Mouse (Mus musculus) small intestine, adult 2 months (tissue): ENCODE measurements around the gene Rcc1. TPM values are rescaled to one million over a fixed set of nuclear protein-coding genes. Genes with fewer than 3 reads are reported as not detected.

Experiments
- H3K27ac ChIP-seq: fragments of 200-500 bp; 2 replicates; pipeline ENCODE4 v1.5.1; 2012; ENCODE audit warnings: low read depth, low read length, control low read depth, inconsistent platforms; ENCODE audit not compliant: insufficient read depth
- H3K27me3 ChIP-seq: fragments of 200-500 bp; 2 replicates; pipeline ENCODE4 v1.6.1; 2012; ENCODE audit warnings: mild to moderate bottlenecking, moderate library complexity, low read length, inconsistent platforms; ENCODE audit not compliant: control insufficient read depth, insufficient read depth
- H3K36me3 ChIP-seq: fragments of 200-500 bp; 2 replicates; pipeline ENCODE4 v1.6.1; 2012; ENCODE audit warnings: mild to moderate bottlenecking, low read length, control low read depth, inconsistent platforms; ENCODE audit not compliant: control insufficient read depth, insufficient read depth
- H3K4me1 ChIP-seq: fragments of 200-500 bp; 2 replicates; pipeline ENCODE4 v1.6.1; 2012; ENCODE audit warnings: low read length, inconsistent platforms, mixed read lengths; ENCODE audit not compliant: control insufficient read depth, insufficient read depth, insufficient read length
- H3K4me3 ChIP-seq: fragments of 200-500 bp; 2 replicates; pipeline ENCODE4 v1.5.1; 2012; ENCODE audit warnings: low read depth, mild to moderate bottlenecking, control low read depth, inconsistent platforms, low read length, moderate library complexity
- CTCF ChIP-seq: fragments of 200-500 bp; IDR thresholded peaks from 2 replicates; pipeline ENCODE4 v1.5.1; 2012; ENCODE audit warnings: low read depth, mild to moderate bottlenecking, control low read depth, inconsistent platforms, low read length, moderate library complexity, mixed read lengths; ENCODE audit not compliant: insufficient replicate concordance, insufficient read length; ENCODE audit errors: extremely low read depth
- POLR2A ChIP-seq: fragments of 200-500 bp; IDR thresholded peaks from 2 replicates; pipeline ENCODE4 v1.6.1; 2012; ENCODE audit warnings: low read depth, mild to moderate bottlenecking, control low read depth, inconsistent platforms, low read length, moderate library complexity
- WGBS: fragments of 180-500 bp; shearing (Covaris S2); methylation state at CpG from one replicate; pipeline ENCODE4 v1.1.7; 2018; 5-methylcytosine and 5-hydroxymethylcytosine counted together
- polyA plus RNA-seq: library from polyadenylated mRNA; depleted of rRNA; stranded (reverse); fragments of >200 nt; gene quantifications from 2 replicates; pipeline ENCODE4 v1.2.3, GENCODE M21; 2012

The Rcc1 gene
- polyA plus RNA-seq, 1 experiment = 9.6 TPM

DNA sequence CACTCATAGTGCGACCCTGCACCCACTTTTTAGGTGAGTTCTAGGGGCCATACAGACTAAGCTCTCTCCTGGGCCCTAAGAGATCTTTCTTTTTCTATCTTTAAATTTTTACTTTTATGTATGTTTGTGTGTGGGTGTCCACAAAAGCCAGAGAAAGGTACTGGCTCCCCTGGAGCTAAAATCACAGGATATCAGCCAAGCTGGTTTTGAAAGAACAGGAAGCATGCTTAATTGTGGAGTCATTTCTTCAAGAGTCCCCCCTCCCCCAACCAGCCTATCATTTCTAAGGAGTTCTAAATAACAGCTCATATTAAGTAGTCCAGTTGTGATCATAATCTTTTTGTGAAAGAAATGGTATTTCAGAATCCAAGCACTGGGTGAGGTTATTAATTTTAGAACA is 20.4 kb upstream of the Rcc1 start:
- Histone ChIP-seq H3K36me3 (peaks cover 53% of the 10 kb centered on the region), H3K27me3 (no peaks in the 10 kb centered on the region), H3K27ac (no peak overlapping the region), H3K4me3 (no peak overlapping the region), H3K4me1 (no peaks in the 10 kb centered on the region)
- WGBS = 94% methylated on average over 1 of the region's 1 CpGs
- TF ChIP-seq POLR2A (no peak), CTCF (no peak)

- Histone ChIP-seq H3K4me3 (no peak overlapping the region), H3K36me3 (peaks cover 56% of the 10 kb centered on the region), H3K27ac (no peak overlapping the region), H3K27me3 (no peaks in the 10 kb centered on the region), H3K4me1 (no peaks in the 10 kb centered on the region)
- WGBS = 84% methylated on average over 8 of the region's 8 CpGs
- TF ChIP-seq POLR2A (no peak), CTCF (no peak)
These were observed 16.7 kb upstream of the Rcc1 start for GRCm38 (mm10) chr4:132369953-132370750.

- no peak for TF ChIP-seq POLR2A
These were observed 14.2 kb upstream of the Rcc1 start for GRCm38 (mm10) chr4:132367480-132368201.

GRCm38 (mm10) chr4:132365450-132366060 is 12.2 kb upstream of the Rcc1 start:
- TF ChIP-seq CTCF (no peak), POLR2A (no peak)
- Histone ChIP-seq H3K27me3 (no peaks in the 10 kb centered on the region), H3K4me3 (no peak overlapping the region), H3K36me3 (peaks cover 66% of the 10 kb centered on the region), H3K27ac (no peak overlapping the region), H3K4me1 (no peaks in the 10 kb centered on the region)
- WGBS = 86% methylated on average over 13 of the region's 13 CpGs

More at GRCm38 (mm10) chr4:132367480-132368201, 14.2 kb upstream of the Rcc1 start:
- Histone ChIP-seq H3K4me1 (no peaks in the 10 kb centered on the region), H3K27me3 (no peaks in the 10 kb centered on the region), H3K36me3 (peaks cover 67% of the 10 kb centered on the region), H3K4me3 (no peak overlapping the region), H3K27ac (no peak overlapping the region)
- WGBS = 89% methylated on average over 18 of the region's 18 CpGs

GRCm38 (mm10) chr4:132363487-132363886 is 10.1 kb upstream of the Rcc1 start:
- TF ChIP-seq POLR2A = no peak
- no peak for TF ChIP-seq CTCF

DNA sequence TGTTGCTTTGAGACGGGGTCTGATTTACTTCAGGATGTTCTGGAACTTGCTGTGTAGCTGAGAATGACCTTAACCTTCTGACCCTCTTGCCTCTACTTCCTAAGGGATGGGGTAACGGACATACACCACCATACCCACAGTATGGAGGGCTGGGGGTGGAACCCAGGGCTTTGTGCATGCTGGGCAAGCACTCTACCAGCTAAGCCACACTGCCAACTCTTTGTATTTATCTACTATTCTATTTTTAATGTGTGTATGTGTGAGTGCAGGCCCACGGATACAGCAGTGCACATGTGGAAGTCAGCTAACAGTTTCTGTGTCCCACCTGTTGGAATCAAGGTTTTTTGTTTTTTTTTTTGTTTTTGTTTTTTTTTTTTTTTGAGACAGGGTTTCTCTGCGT is 6.1 kb upstream of the Rcc1 start:
- WGBS = 91% methylated on average over 4 of the region's 4 CpGs
- Histone ChIP-seq H3K4me3 (no peak overlapping the region), H3K4me1 (peaks cover 3% of the 10 kb centered on the region; the same call in 1 of the 2 replicates), H3K27me3 (no peaks in the 10 kb centered on the region), H3K27ac (no peak overlapping the region), H3K36me3 (peaks cover 50% of the 10 kb centered on the region)
- no peak for TF ChIP-seq CTCF
- TF ChIP-seq POLR2A = no peak

More at GRCm38 (mm10) chr4:132363487-132363886, 10.1 kb upstream of the Rcc1 start:
- H3K27me3 ChIP-seq = no peaks in the 10 kb centered on the region
- H3K27ac ChIP-seq = no peak overlapping the region
- 95% methylated on average over 11 of the region's 11 CpGs for WGBS
- no peak overlapping the region for H3K4me3 ChIP-seq
- H3K36me3 ChIP-seq = peaks cover 65% of the 10 kb centered on the region
- no peaks in the 10 kb centered on the region for H3K4me1 ChIP-seq

DNA sequence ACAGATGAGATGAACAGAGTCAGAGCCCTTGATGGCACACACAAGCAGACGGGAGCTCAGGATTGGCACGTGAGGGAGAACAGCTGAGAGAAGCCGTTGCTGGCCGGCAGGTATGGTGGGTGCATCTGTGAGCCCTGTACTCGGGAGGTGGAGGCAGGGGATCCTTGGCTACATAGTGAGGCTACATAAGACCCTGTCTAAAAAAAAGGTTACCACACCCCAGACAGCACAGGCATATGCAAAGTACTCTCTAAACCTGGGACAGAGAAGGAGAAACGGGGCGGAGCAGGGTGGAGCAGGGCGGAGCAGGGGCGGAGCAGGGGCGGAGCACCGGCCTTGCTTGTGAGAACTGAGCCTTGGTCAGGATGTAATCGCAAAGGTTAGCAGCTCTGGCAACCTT is 2.8 kb upstream of the Rcc1 start:
- peaks cover 6% of the 10 kb centered on the region; the same call in 1 of the 2 replicates for H3K4me1 ChIP-seq
- no peak overlapping the region for H3K27ac ChIP-seq
- H3K4me3 ChIP-seq = peak overlapping the region; percentile 15; the same call in 1 of the 2 replicates
- WGBS = 34% methylated on average over 12 of the region's 12 CpGs
- H3K27me3 ChIP-seq = no peaks in the 10 kb centered on the region
- H3K36me3 ChIP-seq = peaks cover 36% of the 10 kb centered on the region
- TF ChIP-seq POLR2A (no peak), CTCF (no peak)
